ENCODE assay signal across 8 mouse cellular contexts in the genomic region with DNA sequence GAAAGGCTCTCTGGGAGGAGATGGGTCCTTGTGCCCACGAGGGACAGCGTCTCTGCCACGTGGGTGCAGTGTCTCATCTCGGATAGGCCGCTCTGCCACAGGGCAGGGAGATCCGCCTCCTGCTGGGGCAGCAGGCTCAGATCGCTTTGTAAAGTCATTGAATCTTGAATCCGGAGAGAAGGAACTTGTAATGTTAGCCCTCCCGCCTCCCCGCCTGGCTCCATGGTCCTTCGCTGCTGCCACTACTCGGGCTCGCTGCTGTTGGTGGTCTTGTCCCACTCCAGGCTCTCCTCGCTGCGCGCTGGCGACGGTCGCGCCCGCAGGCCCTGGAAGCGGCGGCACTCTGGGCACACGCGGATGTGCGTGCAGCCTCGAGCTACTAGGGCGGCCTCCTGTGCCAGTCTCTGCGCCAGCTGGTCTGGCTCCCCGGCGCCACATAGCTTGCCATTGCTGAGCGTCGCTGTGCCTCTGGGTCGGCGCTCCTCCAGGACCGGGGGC. TPM values are rescaled to one million over a fixed set of nuclear protein-coding genes. Genes with fewer than 3 reads are reported as not detected.
DNase-seq lines count a peak whose midpoint lies in the region; ATAC-seq and TF ChIP-seq lines count a peak whose summit lies in the region.

No protein-coding gene starts in this region.

- peaks cover 10% of the 10 kb centered on the region for H3K4me1 ChIP-seq in embryonic facial prominence, embryonic 10.5 days
- H3K4me1 ChIP-seq in liver, embryonic 16.5 days (ENCODE audit: control insufficient read depth, low read depth, low read length), result no peaks in the 10 kb centered on the region
- H3K4me1 ChIP-seq in olfactory bulb, adult 2 months (ENCODE audit: control insufficient read depth, insufficient read depth, low read length), result peaks cover 8% of the 10 kb centered on the region; the same call in 1 of the 2 replicates

- TF ChIP-seq CTCF in olfactory bulb, adult 2 months (IDR thresholded peaks at IDR 0.05; ENCODE audit: insufficient read depth, low read depth, low read length), result 0 out of 2 replicates have a peak, but pooled peaks have one; percentile 15

- intact Hi-C loops in heart, postnatal 10 days (cut with DNase I), result no loop called here

- no peak for TF ChIP-seq POLR2A in olfactory bulb, adult 2 months (IDR thresholded peaks at IDR 0.05; ENCODE audit: insufficient read depth, low read depth, low read length)

- H3K9me3 ChIP-seq in embryonic facial prominence, embryonic 10.5 days, result no peaks in the 10 kb centered on the region
- no peaks in the 10 kb centered on the region for H3K9me3 ChIP-seq in liver, embryonic 16.5 days (replicated peaks; ENCODE audit: control insufficient read depth, low read length)

- peak; percentile 23 for DNase-seq in urinary bladder, adult 2 months (ENCODE audit: low spot score)
- DNase-seq in urinary bladder, postnatal 25 days (ENCODE audit: low spot score), result no peak
- DNase-seq in embryonic facial prominence, embryonic 10.5 days (ENCODE audit: low spot score), result peak; percentile 65
- DNase-seq in heart, postnatal 10 days, result peak; percentile 17 to 33
- peak; percentile 39 to 57 for DNase-seq in kidney, postnatal 4 days
- DNase-seq in yolk sac, embryonic 10.5 days (ENCODE audit: low spot score), result no peak

- ATAC-seq in liver, embryonic 16.5 days (ENCODE audit: low read depth), result no peak

- peaks cover 48% of the 10 kb centered on the region for H3K27me3 ChIP-seq in embryonic facial prominence, embryonic 10.5 days (replicated peaks; ENCODE audit: low read depth, poor library complexity, severe bottlenecking)
- peaks cover 8% of the 10 kb centered on the region for H3K27me3 ChIP-seq in liver, embryonic 16.5 days (ENCODE audit: control insufficient read depth, insufficient read depth, low read depth, low read length)

- no peak overlapping the region for H3K9ac ChIP-seq in liver, embryonic 16.5 days (ENCODE audit: low read depth, low read length)

- WGBS in embryonic facial prominence, embryonic 10.5 days, result 2% methylated on average over 36 of the region's 36 CpGs
- WGBS in liver, embryonic 16.5 days (ENCODE audit: insufficient replicate concordance), result 12% methylated on average over 36 of the region's 36 CpGs
- 5% methylated on average over 36 of the region's 36 CpGs for WGBS in olfactory bulb, adult 2 months

- no peaks in the 10 kb centered on the region for H3K36me3 ChIP-seq in embryonic facial prominence, embryonic 10.5 days (replicated peaks)
- no peaks in the 10 kb centered on the region for H3K36me3 ChIP-seq in liver, embryonic 16.5 days (ENCODE audit: control insufficient read depth, insufficient read depth)

- H3K4me3 ChIP-seq in embryonic facial prominence, embryonic 10.5 days, result peak overlapping the region; percentile 60
- no peak overlapping the region for H3K4me3 ChIP-seq in liver, embryonic 16.5 days (ENCODE audit: low read depth, low read length)
- H3K4me3 ChIP-seq in olfactory bulb, adult 2 months (ENCODE audit: insufficient read depth, low read depth, low read length), result peak overlapping the region; percentile 45

- H3K27ac ChIP-seq in embryonic facial prominence, embryonic 10.5 days (replicated peaks), result peak overlapping the region; percentile 70; the same call in 1 of the 2 replicates
- no peak overlapping the region for H3K27ac ChIP-seq in liver, embryonic 16.5 days (ENCODE audit: low read length)
- no peak overlapping the region for H3K27ac ChIP-seq in olfactory bulb, adult 2 months (ENCODE audit: insufficient read depth, low read depth, low read length)

- 0 out of 2 replicates have a peak overlapping the region, but pooled peaks have one; percentile 13 for H3K4me2 ChIP-seq in liver, embryonic 16.5 days (ENCODE audit: low read depth, low read length)

RNA-seq across cellular contexts. Expression of a gene that starts 13.0 kb away (rescaled TPM):
- polyA plus RNA-seq in urinary bladder, adult 2 months (2012; rRNA removed), result 19.9 and 22.6 TPM in 2 replicates
- polyA plus RNA-seq in embryonic facial prominence, embryonic 10.5 days (2016; fragmentation: Nextera tagmentation; extraction: Ambion mirVana), result 3.0 and 3.5 TPM in 2 replicates
- total RNA-seq in heart, postnatal 10 days (2021), result 10 to 100 TPM; 20.3 to 22.3 TPM
- 11.6 and 13.0 TPM in 2 replicates for polyA plus RNA-seq in liver, embryonic 16.5 days (2015; fragmentation: Nextera tagmentation; extraction: Ambion mirVana)
- not detected in 2 replicates for polyA plus RNA-seq in olfactory bulb, adult 2 months (2012; ENCODE audit: insufficient read depth, insufficient read length, low replicate concordance, missing spikeins)

Comparison
In these comparisons a context has a peak if more than half of its experiments do, and no peak if none do; other contexts are left out.
1. DNase-seq: peak in urinary bladder, adult 2 months (single experiment), embryonic facial prominence, embryonic 10.5 days (single experiment), heart, postnatal 10 days (2 of 2) and kidney, postnatal 4 days (2 of 2); none in urinary bladder, postnatal 25 days (single experiment) and yolk sac, embryonic 10.5 days (single experiment).